Comparison of ENCODE assay signal across 28 mouse cellular contexts in the genomic region with DNA sequence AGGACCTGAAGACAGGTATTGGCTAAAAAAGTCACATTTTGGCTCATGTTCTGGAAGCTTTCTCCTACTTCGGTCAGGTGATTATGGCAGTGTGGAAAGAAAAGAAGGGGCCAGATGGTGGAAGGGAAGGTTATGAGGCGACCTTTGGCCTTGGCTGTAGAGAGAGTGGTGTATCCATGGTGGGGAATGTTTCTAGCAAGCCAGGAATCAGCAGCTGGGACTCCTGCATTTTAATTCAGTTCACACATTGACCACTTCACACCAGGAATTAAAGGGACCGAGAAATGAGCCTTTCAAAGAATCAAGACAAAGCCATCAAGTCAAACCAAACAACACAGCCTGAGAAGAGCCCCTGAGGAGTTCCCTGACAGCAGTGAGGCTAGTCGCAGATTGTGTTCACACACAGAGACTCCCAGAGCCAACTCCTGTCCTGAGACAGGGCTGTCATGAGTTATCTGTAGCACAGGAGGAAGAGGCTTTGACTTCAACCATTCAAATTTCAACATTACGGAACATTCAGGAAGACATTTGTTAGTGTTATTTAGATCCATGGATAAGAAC.
A peak's percentile ranks its signal among the peaks of the same experiment; 100 is the strongest.
DNase-seq lines count a peak whose midpoint lies in the region; ATAC-seq and TF ChIP-seq lines count a peak whose summit lies in the region.
"Had no signal": no experiment of that assay in that cellular context is flagged by ENCODE, and none has a peak within 500 bp of the region (broad histone marks: within the 10 kb centered on the region; RNA-seq: fewer than 3 reads in every experiment).

No protein-coding gene starts in this region.

- H3K4me3 ChIP-seq in midbrain, embryonic 11.5 days (ENCODE audit: low read depth, low read length) = no peak overlapping the region
- H3K4me3 ChIP-seq in midbrain, embryonic 13.5 days (replicated peaks) = no peak overlapping the region
- no peak overlapping the region for H3K4me3 ChIP-seq in hindbrain, embryonic 11.5 days (ENCODE audit: low read depth, low read length)
- H3K4me3 ChIP-seq in hindbrain, postnatal 0 days (ENCODE audit: low read length) = no peak overlapping the region
- H3K4me3 ChIP-seq in lung, adult 2 months (replicated peaks; ENCODE audit: extremely low read depth, low read depth, low read length) = no peak overlapping the region
- H3K4me3 ChIP-seq: embryonic facial prominence, embryonic 10.5 days; embryonic facial prominence, embryonic 15.5 days; forebrain, embryonic 12.5 days; lung, embryonic 15.5 days had no signal

- peak; percentile 84 for DNase-seq in midbrain, embryonic 11.5 days (ENCODE audit: low spot score, missing footprints)
- DNase-seq in embryo, embryonic 10.5 days (ENCODE audit: low spot score) = peak; percentile 50
- DNase-seq in hindbrain, embryonic 11.5 days (ENCODE audit: low spot score) = peak; percentile 12
- DNase-seq in hindbrain, postnatal 0 days (ENCODE audit: low spot score) = no peak
- DNase-seq in lung, adult 2 months = no peak
- DNase-seq in adipocyte (ENCODE audit: low spot score) = no peak
- DNase-seq: adrenal gland, adult 2 months; adrenal gland, postnatal 36 days; B cell, adult 2 months; cerebellum, adult 8-10 months; cerebellum, postnatal 36 days; forebrain, postnatal 0 days; heart, postnatal 14 days; kidney, adult 9 months; kidney, postnatal 10 days; layer of hippocampus, postnatal 36 days; liver; right cerebral cortex, adult 18-20 months; spleen, adult 18-20 months; thymus, adult 18-20 months; thymus, postnatal 25 days had no signal

- H3K9me3 ChIP-seq in midbrain, embryonic 11.5 days (ENCODE audit: control insufficient read depth, low read length) = no peaks in the 10 kb centered on the region
- no peaks in the 10 kb centered on the region for H3K9me3 ChIP-seq in midbrain, embryonic 13.5 days
- no peaks in the 10 kb centered on the region for H3K9me3 ChIP-seq in hindbrain, embryonic 11.5 days (ENCODE audit: control insufficient read depth, low read length)
- H3K9me3 ChIP-seq in hindbrain, postnatal 0 days (ENCODE audit: low read length) = no peaks in the 10 kb centered on the region
- H3K9me3 ChIP-seq: embryonic facial prominence, embryonic 10.5 days; embryonic facial prominence, embryonic 15.5 days; forebrain, embryonic 12.5 days; lung, embryonic 15.5 days had no signal

- no peak overlapping the region for H3K27ac ChIP-seq in midbrain, embryonic 11.5 days (ENCODE audit: low read depth, low read length)
- H3K27ac ChIP-seq in midbrain, embryonic 13.5 days = no peak overlapping the region
- 0 out of 2 replicates have a peak overlapping the region, but pooled peaks have one; percentile 17 for H3K27ac ChIP-seq in hindbrain, embryonic 11.5 days (ENCODE audit: low read depth, low read length)
- H3K27ac ChIP-seq in hindbrain, postnatal 0 days = no peak overlapping the region
- H3K27ac ChIP-seq: embryonic facial prominence, embryonic 10.5 days; embryonic facial prominence, embryonic 15.5 days; forebrain, embryonic 12.5 days; liver, embryonic 14.5 days; lung, embryonic 15.5 days had no signal

- peak; percentile 63; the same call in 1 of the 2 replicates for ATAC-seq in midbrain, embryonic 11.5 days (ENCODE audit: low FRiP score)
- ATAC-seq in midbrain, embryonic 13.5 days = no peak
- ATAC-seq in hindbrain, embryonic 11.5 days (ENCODE audit: low FRiP score) = peak; percentile 55
- peak; percentile 57; the same call in 1 of the 2 replicates for ATAC-seq in hindbrain, postnatal 0 days
- ATAC-seq: forebrain, postnatal 0 days; intestine, postnatal 0 days had no signal

- TF ChIP-seq POLR2A in lung, adult 2 months (IDR thresholded peaks at IDR 0.05; ENCODE audit: borderline replicate concordance, extremely low read depth, low read depth, low read length) = no peak

- no peaks in the 10 kb centered on the region for H3K36me3 ChIP-seq in midbrain, embryonic 11.5 days (ENCODE audit: control insufficient read depth, insufficient read depth, low read length)
- no peaks in the 10 kb centered on the region for H3K36me3 ChIP-seq in midbrain, embryonic 13.5 days
- H3K36me3 ChIP-seq in hindbrain, embryonic 11.5 days (ENCODE audit: control insufficient read depth, insufficient read depth, low read length) = no peaks in the 10 kb centered on the region
- H3K36me3 ChIP-seq in hindbrain, postnatal 0 days (ENCODE audit: insufficient read depth, low read length) = no peaks in the 10 kb centered on the region
- H3K36me3 ChIP-seq: embryonic facial prominence, embryonic 10.5 days; embryonic facial prominence, embryonic 15.5 days; forebrain, embryonic 12.5 days; lung, embryonic 15.5 days had no signal

- H3K4me1 ChIP-seq in midbrain, embryonic 11.5 days (ENCODE audit: control insufficient read depth, insufficient read depth, low read length) = no peaks in the 10 kb centered on the region
- peaks cover 16% of the 10 kb centered on the region for H3K4me1 ChIP-seq in midbrain, embryonic 13.5 days (replicated peaks)
- peaks cover 3% of the 10 kb centered on the region; the same call in 1 of the 2 replicates for H3K4me1 ChIP-seq in hindbrain, embryonic 11.5 days (replicated peaks; ENCODE audit: control insufficient read depth, insufficient read depth, low read length)
- H3K4me1 ChIP-seq in hindbrain, postnatal 0 days (ENCODE audit: insufficient read depth, low read length) = no peaks in the 10 kb centered on the region; the same call in 1 of the 2 replicates
- H3K4me1 ChIP-seq in lung, adult 2 months (ENCODE audit: control insufficient read depth, insufficient read depth, low read length) = no peaks in the 10 kb centered on the region
- H3K4me1 ChIP-seq: embryonic facial prominence, embryonic 15.5 days; lung, embryonic 15.5 days had no signal

- H3K4me2 ChIP-seq in midbrain, embryonic 11.5 days = no peak overlapping the region
- H3K4me2 ChIP-seq in midbrain, embryonic 13.5 days (replicated peaks) = no peak overlapping the region
- H3K4me2 ChIP-seq in hindbrain, embryonic 11.5 days (replicated peaks; ENCODE audit: low read depth, low read length) = no peak overlapping the region
- H3K4me2 ChIP-seq in hindbrain, postnatal 0 days (ENCODE audit: low read depth, low read length) = no peak overlapping the region
- H3K4me2 ChIP-seq: embryonic facial prominence, embryonic 15.5 days; forebrain, embryonic 12.5 days; lung, embryonic 15.5 days had no signal

- H3K9ac ChIP-seq in midbrain, embryonic 11.5 days (ENCODE audit: low read length) = no peak overlapping the region
- no peak overlapping the region for H3K9ac ChIP-seq in midbrain, embryonic 13.5 days (replicated peaks)
- H3K9ac ChIP-seq in hindbrain, embryonic 11.5 days (ENCODE audit: low read depth, low read length) = no peak overlapping the region
- no peak overlapping the region for H3K9ac ChIP-seq in hindbrain, postnatal 0 days (replicated peaks; ENCODE audit: low read length)
- H3K9ac ChIP-seq: embryonic facial prominence, embryonic 15.5 days; forebrain, embryonic 12.5 days; forebrain, postnatal 0 days; liver, embryonic 14.5 days; lung, embryonic 15.5 days had no signal

- WGBS in midbrain, embryonic 11.5 days = 45% methylated on average over 5 of the region's 5 CpGs
- WGBS in midbrain, embryonic 13.5 days = 46% methylated on average over 5 of the region's 5 CpGs
- 40% methylated on average over 5 of the region's 5 CpGs for WGBS in hindbrain, embryonic 11.5 days
- WGBS in hindbrain, postnatal 0 days = 35% methylated on average over 5 of the region's 5 CpGs
- 56% methylated on average over 5 of the region's 5 CpGs for WGBS in lung, adult 2 months

- H3K27me3 ChIP-seq in midbrain, embryonic 11.5 days (ENCODE audit: control insufficient read depth, insufficient read depth, low read length) = no peaks in the 10 kb centered on the region
- no peaks in the 10 kb centered on the region for H3K27me3 ChIP-seq in midbrain, embryonic 13.5 days
- H3K27me3 ChIP-seq in hindbrain, embryonic 11.5 days (ENCODE audit: control insufficient read depth, insufficient read depth, low read length) = no peaks in the 10 kb centered on the region
- H3K27me3 ChIP-seq in hindbrain, postnatal 0 days (ENCODE audit: insufficient read depth, low read length) = no peaks in the 10 kb centered on the region
- H3K27me3 ChIP-seq: embryonic facial prominence, embryonic 15.5 days; forebrain, embryonic 12.5 days; lung, embryonic 15.5 days had no signal

- no peak for TF ChIP-seq CTCF in hindbrain, postnatal 0 days (IDR thresholded peaks at IDR 0.05; ENCODE audit: low read depth)
- TF ChIP-seq CTCF in lung, adult 2 months (IDR thresholded peaks at IDR 0.05; ENCODE audit: insufficient read depth, low read length) = no peak

Comparison
In these comparisons a context has a peak if more than half of its experiments do, and no peak if none do; other contexts are left out.
1. DNase-seq: peak in midbrain, embryonic 11.5 days (single experiment), embryo, embryonic 10.5 days (single experiment) and hindbrain, embryonic 11.5 days (single experiment); none in hindbrain, postnatal 0 days (single experiment), lung, adult 2 months (single experiment) and adipocyte (single experiment).